In the genomic region with DNA sequence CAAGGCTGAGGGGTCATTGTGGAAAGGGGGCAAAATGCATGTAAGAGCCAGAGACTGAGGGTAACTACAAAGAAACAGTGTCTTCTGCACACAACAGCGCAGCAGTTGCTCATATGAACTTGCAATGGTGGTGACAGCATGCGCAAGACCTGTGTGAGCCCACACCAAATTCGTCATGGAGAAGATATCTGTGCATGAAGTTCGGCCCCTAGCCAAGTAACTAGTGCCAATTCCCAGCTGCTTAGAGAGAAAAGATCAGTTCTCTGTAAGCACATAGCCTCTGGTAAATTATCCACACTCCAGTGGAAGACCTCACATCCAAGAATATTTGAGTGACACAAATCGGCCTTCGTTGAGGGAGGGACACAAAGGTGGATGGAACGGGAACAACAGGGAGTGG, we compare ENCODE assay signal across 25 mouse cellular contexts.
"Had no signal": no experiment of that assay in that cellular context is flagged by ENCODE, and none has a peak within 500 bp of the region (broad histone marks: within the 10 kb centered on the region; RNA-seq: fewer than 3 reads in every experiment).

No protein-coding gene starts in this region.

- H3K36me3 ChIP-seq: heart, embryonic 13.5 days; heart, embryonic 15.5 days; hindbrain, embryonic 13.5 days; hindbrain, embryonic 15.5 days; kidney, embryonic 15.5 days; limb, embryonic 13.5 days; limb, embryonic 15.5 days; liver, embryonic 12.5 days had no signal

- ATAC-seq: intestine, embryonic 16.5 days; liver, embryonic 12.5 days had no signal

- H3K27ac ChIP-seq: heart, adult 2 months; heart, embryonic 13.5 days; heart, embryonic 15.5 days; hindbrain, embryonic 13.5 days; hindbrain, embryonic 15.5 days; kidney, embryonic 15.5 days; kidney, postnatal 0 days; left cerebral cortex, adult 2 months; limb, embryonic 13.5 days; limb, embryonic 15.5 days; liver, embryonic 12.5 days; liver, embryonic 14.5 days had no signal

- H3K4me1 ChIP-seq: heart, embryonic 13.5 days; heart, embryonic 15.5 days; hindbrain, embryonic 13.5 days; hindbrain, embryonic 15.5 days; kidney, embryonic 15.5 days; limb, embryonic 15.5 days; liver, embryonic 12.5 days had no signal

- H3K4me2 ChIP-seq: heart, embryonic 11.5 days; heart, embryonic 13.5 days; heart, embryonic 15.5 days; hindbrain, embryonic 13.5 days; hindbrain, embryonic 15.5 days; kidney, embryonic 15.5 days; limb, embryonic 13.5 days; limb, embryonic 15.5 days; liver, embryonic 12.5 days had no signal

- H3K9me3 ChIP-seq: heart, embryonic 13.5 days; heart, embryonic 15.5 days; hindbrain, embryonic 15.5 days; kidney, embryonic 15.5 days; limb, embryonic 15.5 days; liver, embryonic 12.5 days had no signal

- DNase-seq: gastrocnemius, postnatal 14 days; gastrocnemius, postnatal 36 days; heart, adult 2 months; heart, postnatal 14 days; heart, postnatal 36 days; kidney, adult 11 months; kidney, adult 2 months; kidney, adult 9 months; kidney, postnatal 14 days; kidney, postnatal 36 days; layer of hippocampus, adult 9-11 months; layer of hippocampus, postnatal 36 days had no signal

- H3K9ac ChIP-seq: heart, embryonic 13.5 days; heart, embryonic 15.5 days; hindbrain, embryonic 13.5 days; hindbrain, embryonic 15.5 days; kidney, embryonic 15.5 days; limb, embryonic 13.5 days; limb, embryonic 15.5 days; liver, embryonic 12.5 days; liver, embryonic 14.5 days had no signal

- H3K27me3 ChIP-seq: heart, embryonic 13.5 days; heart, embryonic 15.5 days; hindbrain, embryonic 13.5 days; hindbrain, embryonic 15.5 days; kidney, embryonic 15.5 days; limb, embryonic 13.5 days; limb, embryonic 15.5 days; liver, embryonic 12.5 days had no signal

- H3K4me3 ChIP-seq: heart, adult 2 months; heart, embryonic 13.5 days; heart, embryonic 15.5 days; hindbrain, embryonic 13.5 days; hindbrain, embryonic 15.5 days; kidney, embryonic 15.5 days; left cerebral cortex, adult 2 months; limb, embryonic 13.5 days; limb, embryonic 15.5 days; liver, embryonic 12.5 days had no signal
